In genomic region chr9:32157201-32157600, GRCm38 (mm10) we compare ENCODE assay signal across 24 mouse cellular contexts.
"Had no signal": no experiment of that assay in that cellular context is flagged by ENCODE, and none has a peak within 500 bp of the region (broad histone marks: within the 10 kb centered on the region; RNA-seq: fewer than 3 reads in every experiment).

No protein-coding gene starts in this region.

- H3K4me1 ChIP-seq: hindbrain, embryonic 10.5 days; hindbrain, embryonic 12.5 days; intestine, embryonic 15.5 days; kidney, embryonic 15.5 days; limb, embryonic 10.5 days; limb, embryonic 12.5 days had no signal

- H3K4me2 ChIP-seq: hindbrain, embryonic 12.5 days; hindbrain, embryonic 14.5 days; intestine, embryonic 15.5 days; kidney, embryonic 15.5 days; limb, embryonic 12.5 days; liver, embryonic 11.5 days; liver, embryonic 13.5 days; liver, embryonic 15.5 days had no signal

- H3K4me3 ChIP-seq: gastrocnemius, adult 2 months; heart, embryonic 10.5 days; hindbrain, embryonic 10.5 days; hindbrain, embryonic 12.5 days; intestine, embryonic 15.5 days; kidney, embryonic 15.5 days; layer of hippocampus, adult 2 months; left cerebral cortex, adult 2 months; limb, embryonic 10.5 days; limb, embryonic 12.5 days; liver, embryonic 13.5 days; liver, embryonic 15.5 days had no signal

- H3K9me3 ChIP-seq: heart, embryonic 10.5 days; hindbrain, embryonic 10.5 days; hindbrain, embryonic 12.5 days; intestine, embryonic 15.5 days; kidney, embryonic 15.5 days; limb, embryonic 10.5 days; limb, embryonic 12.5 days; liver, embryonic 13.5 days; liver, embryonic 15.5 days had no signal

- H3K27me3 ChIP-seq: hindbrain, embryonic 12.5 days; intestine, embryonic 15.5 days; kidney, embryonic 15.5 days; limb, embryonic 12.5 days; liver, embryonic 13.5 days; liver, embryonic 15.5 days had no signal

- ATAC-seq: hindbrain, embryonic 16.5 days; inflammation-experienced regulatory T-cells, adult 6 months; intestine, embryonic 15.5 days; intestine, postnatal 0 days; liver, postnatal 0 days had no signal

- H3K36me3 ChIP-seq: heart, embryonic 10.5 days; hindbrain, embryonic 10.5 days; hindbrain, embryonic 12.5 days; intestine, embryonic 15.5 days; limb, embryonic 12.5 days; liver, embryonic 13.5 days; liver, embryonic 15.5 days had no signal

- DNase-seq: gastrocnemius, adult 2 months; gastrocnemius, postnatal 10 days; gastrocnemius, postnatal 25 days; heart, adult 18-20 months; heart, postnatal 10 days; heart, postnatal 4 days; liver; liver, embryonic 13.5 days; liver, postnatal 0 days had no signal

- H3K27ac ChIP-seq: gastrocnemius, adult 2 months; heart, embryonic 10.5 days; hindbrain, embryonic 10.5 days; hindbrain, embryonic 12.5 days; hindbrain, embryonic 14.5 days; intestine, embryonic 15.5 days; kidney, embryonic 15.5 days; layer of hippocampus, adult 2 months; left cerebral cortex, adult 2 months; limb, embryonic 10.5 days; limb, embryonic 12.5 days; liver, embryonic 13.5 days; liver, embryonic 15.5 days had no signal

- H3K9ac ChIP-seq: hindbrain, embryonic 12.5 days; hindbrain, embryonic 14.5 days; intestine, embryonic 15.5 days; kidney, embryonic 15.5 days; limb, embryonic 12.5 days; liver, embryonic 13.5 days; liver, embryonic 15.5 days; liver, postnatal 0 days had no signal
